Mouse (Mus musculus) mouse embryonic stem cell (cell line): ENCODE measurements around the gene Olfr1532-ps1.
"Not testable (repeated sequence)": the region's sequence is repeated elsewhere in the genome, so short reads cannot be mapped to it uniquely, and the experiment has no call there.

Experiments used
- in situ Hi-C, 2 experiments: fragments of 300-500 bp; cut with MboI; formaldehyde crosslinking; loops; 1 replicate in 1 of 2; 3 replicates in 1 of 2; pipeline ENCODE4 v1.14.3; 2019 to 2020; ENCODE audit warnings: low sequenced_read_pairs in 2 of 2, low pct_unique_long_range_greater_than_20kb in 1 of 2, mixed read lengths in 1 of 2; ENCODE audit not compliant: unreplicated experiment in 1 of 2

Gene Olfr1532-ps1

GRCm38 (mm10) chr7:106907676-106908075 lies at the start of gene Olfr1532-ps1:
TSS of gene Olfr1532-ps1 (plus strand) at chr7:106908001.
- in situ Hi-C loops, result no loop called here

GRCm38 (mm10) chr7:106862885-106863284 lies 44.9 kb upstream of the Olfr1532-ps1 start, which contains the start of gene Olfr704:
TSS of gene Olfr704 (plus strand) at chr7:106863185.
- in situ Hi-C loops, result no loop called here

- in situ Hi-C loops, result no loop called here
These were observed 31.0 kb upstream of the Olfr1532-ps1 start, which contains the start of gene Olfr705 for GRCm38 (mm10) chr7:106876791-106877190. TSS of gene Olfr705 (minus strand) at chr7:106876891.

GRCm38 (mm10) chr7:106888062-106888461 lies 19.7 kb upstream of the Olfr1532-ps1 start, which contains the start of gene Olfr706:
TSS of gene Olfr706 (minus strand) at chr7:106888162.
- in situ Hi-C loops, result no loop called here

GRCm38 (mm10) chr7:106901141-106901540 lies 6.7 kb upstream of the Olfr1532-ps1 start, which contains the start of gene Olfr707:
TSS of gene Olfr707 (minus strand) at chr7:106901241.
- in situ Hi-C loops, result not testable (repeated sequence)

GRCm38 (mm10) chr7:106920961-106921360 lies 13.2 kb downstream of the Olfr1532-ps1 start:
- in situ Hi-C loops, result not testable (repeated sequence)

GRCm38 (mm10) chr7:106932119-106932518 lies 24.3 kb downstream of the Olfr1532-ps1 start, which contains the start of gene Olfr709-ps1:
TSS of gene Olfr709-ps1 (minus strand) at chr7:106932219.
- in situ Hi-C loops, result no loop called here

- in situ Hi-C loops, result no loop called here
These were observed 40.4 kb downstream of the Olfr1532-ps1 start, which contains the start of gene Olfr710 for GRCm38 (mm10) chr7:106948212-106948611. TSS of gene Olfr710 (minus strand) at chr7:106948312.

GRCm38 (mm10) chr7:106963837-106964236 lies 56.0 kb downstream of the Olfr1532-ps1 start, which contains the start of gene Olfr6:
TSS of gene Olfr6 (minus strand) at chr7:106963937.
- in situ Hi-C loops, result no loop called here
